Mouse (Mus musculus) midbrain, embryonic 13.5 days (tissue): Measurements from ENCODE around the gene Usp29. TPM values are rescaled to one million over a fixed set of nuclear protein-coding genes. Genes with fewer than 3 reads are reported as not detected.
"Not testable (repeated sequence)": the region's sequence is repeated elsewhere in the genome, so short reads cannot be mapped to it uniquely, and the experiment has no call there.

Source experiments
- ATAC-seq: fragments of 200-750 bp; cut with Nextera tagmentation; 2 replicates; pipeline ENCODE4 v1.8.0; 2017; ENCODE audit warnings: mild to moderate bottlenecking, moderate TSS enrichment, moderate library complexity
- H3K27ac ChIP-seq: fragments of 300-500 bp; sonication (generic); 2 replicates; pipeline ENCODE4 v1.5.1; 2015; ENCODE audit warnings: inconsistent platforms, mild to moderate bottlenecking, moderate library complexity
- H3K27me3 ChIP-seq: fragments of 300-500 bp; sonication (generic); 2 replicates; pipeline ENCODE4 v1.6.1; 2015; ENCODE audit warnings: mild to moderate bottlenecking, inconsistent platforms
- H3K36me3 ChIP-seq: fragments of 300-500 bp; sonication (generic); 2 replicates; pipeline ENCODE4 v1.6.1; 2015; ENCODE audit warnings: mild to moderate bottlenecking, inconsistent platforms
- H3K4me1 ChIP-seq: fragments of 300-500 bp; sonication (generic); replicated peaks from 2 replicates; pipeline ENCODE4 v1.6.1; 2015; ENCODE audit warnings: inconsistent platforms
- H3K4me2 ChIP-seq: fragments of 300-500 bp; sonication (generic); replicated peaks from 2 replicates; pipeline ENCODE4 v1.6.1; 2015; ENCODE audit warnings: moderate library complexity, mild to moderate bottlenecking, inconsistent platforms
- H3K4me3 ChIP-seq: fragments of 300-500 bp; sonication (generic); replicated peaks from 2 replicates; pipeline ENCODE4 v1.5.1; 2015; ENCODE audit warnings: mild to moderate bottlenecking, inconsistent platforms
- H3K9ac ChIP-seq: fragments of 300-500 bp; sonication (generic); replicated peaks from 2 replicates; pipeline ENCODE4 v1.6.1; 2015; ENCODE audit warnings: mild to moderate bottlenecking, inconsistent platforms
- H3K9me3 ChIP-seq: fragments of 300-500 bp; sonication (generic); 2 replicates; pipeline ENCODE4 v1.6.1; 2016; ENCODE audit warnings: mild to moderate bottlenecking, inconsistent platforms
- WGBS: fragments of 180-500 bp; shearing (Covaris S2); methylation state at CpG from one replicate; pipeline ENCODE4 v1.1.7; 2015; 5-methylcytosine and 5-hydroxymethylcytosine counted together
- polyA plus RNA-seq: library from polyadenylated mRNA; unstranded; fragments of >200 nt; fragmentation: Nextera tagmentation; extraction: Ambion mirVana; gene quantifications from 2 replicates; pipeline ENCODE4 v1.2.1, GENCODE M21; 2015

Gene Usp29
- polyA plus RNA-seq, 1 experiment from 2014 or later: 31.1 TPM

DNA sequence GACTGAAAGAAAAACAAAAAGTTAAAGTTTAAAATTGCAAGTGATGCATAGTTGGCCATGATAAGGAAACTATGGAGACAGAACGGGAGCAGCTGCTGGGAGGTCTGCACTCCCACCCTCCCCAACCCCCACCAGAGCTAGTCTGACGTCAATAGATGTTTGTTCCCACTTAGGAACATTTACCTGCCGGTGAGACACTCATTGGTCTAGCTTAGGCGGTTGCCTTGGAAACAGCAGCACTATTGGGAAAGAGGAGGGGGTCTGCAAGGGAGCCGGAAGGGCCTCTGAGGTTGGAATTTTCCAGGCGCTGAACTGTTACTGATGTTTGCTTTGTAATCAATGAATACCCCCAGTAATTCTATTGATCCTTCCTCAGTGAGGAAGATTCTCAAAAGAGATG lies 130.3 kb downstream of the Usp29 start:
- Histone ChIP-seq H3K4me1 (peaks cover 16% of the 10 kb centered on the region), H3K27ac (peak overlapping the region; percentile 16; the same call in 1 of the 2 replicates), H3K4me3 (no peak overlapping the region), H3K9me3 (no peaks in the 10 kb centered on the region), H3K9ac (no peak overlapping the region), H3K27me3 (no peaks in the 10 kb centered on the region), H3K36me3 (no peaks in the 10 kb centered on the region), H3K4me2 (no peak overlapping the region)
- peak; percentile 93 for ATAC-seq
- 2% methylated on average over 6 of the region's 6 CpGs for WGBS

- Histone ChIP-seq H3K27ac (no peak overlapping the region), H3K4me3 (no peak overlapping the region), H3K9me3 (no peaks in the 10 kb centered on the region), H3K36me3 (no peaks in the 10 kb centered on the region), H3K4me1 (peaks cover 21% of the 10 kb centered on the region), H3K27me3 (no peaks in the 10 kb centered on the region), H3K4me2 (no peak overlapping the region), H3K9ac (no peak overlapping the region)
- no peak for ATAC-seq
These were observed 136.0 kb downstream of the Usp29 start for GRCm38 (mm10) chr7:6866351-6866750.

DNA sequence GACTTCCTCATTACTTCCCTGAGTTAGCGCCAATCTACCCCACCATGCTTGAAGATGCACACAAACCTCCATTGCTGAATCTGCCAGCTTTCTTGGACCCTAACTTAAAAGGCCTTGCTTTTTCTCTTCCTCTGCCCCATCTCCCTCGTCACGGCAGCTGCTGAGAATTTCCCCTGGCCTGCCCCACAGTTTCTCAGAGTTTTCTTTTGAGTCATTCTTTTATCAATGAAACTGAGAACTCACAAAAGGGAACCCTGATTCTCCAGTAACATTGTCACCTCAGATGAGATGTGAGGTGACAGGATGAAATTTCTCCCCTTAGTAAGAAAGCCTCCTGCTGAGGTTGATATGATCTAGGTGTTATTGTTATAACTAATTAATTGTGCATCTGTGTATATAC lies 138.5 kb downstream of the Usp29 start:
- Histone ChIP-seq H3K27ac (peak overlapping the region; percentile 57; the same call in 1 of the 2 replicates), H3K9me3 (no peaks in the 10 kb centered on the region), H3K36me3 (no peaks in the 10 kb centered on the region), H3K4me3 (no peak overlapping the region), H3K4me2 (no peak overlapping the region), H3K9ac (no peak overlapping the region), H3K4me1 (peaks cover 22% of the 10 kb centered on the region), H3K27me3 (no peaks in the 10 kb centered on the region)
- no peak for ATAC-seq
- 58% methylated on average over 3 of the region's 3 CpGs for WGBS

GRCm38 (mm10) chr7:6869556-6869955 lies 139.2 kb downstream of the Usp29 start:
- H3K27ac ChIP-seq: peak overlapping the region; percentile 26; the same call in 1 of the 2 replicates
- ATAC-seq: peak; percentile 83

DNA sequence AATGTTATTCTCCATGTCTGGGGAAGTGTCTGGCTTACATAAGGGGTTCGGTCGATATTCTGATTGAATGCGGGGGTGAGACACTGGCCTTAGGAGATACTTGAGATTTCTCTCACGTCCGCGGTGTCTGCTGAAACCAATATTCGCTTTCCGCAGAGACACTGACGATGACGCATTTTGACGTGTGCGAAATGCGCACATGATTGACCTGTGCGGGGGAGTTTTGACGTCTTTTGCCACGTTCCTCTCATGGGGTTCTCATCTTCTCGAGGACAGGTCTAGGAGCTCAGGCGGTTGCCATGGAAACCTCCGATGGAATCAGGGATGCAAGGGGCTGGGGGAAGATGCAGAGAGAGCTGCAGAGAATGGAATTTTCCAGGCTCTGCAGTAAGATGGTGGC lies 144.1 kb downstream of the Usp29 start:
- Histone ChIP-seq H3K4me1 (peaks cover 22% of the 10 kb centered on the region), H3K4me3 (no peak overlapping the region), H3K4me2 (peak overlapping the region; percentile 32), H3K27me3 (no peaks in the 10 kb centered on the region), H3K27ac (peak overlapping the region; percentile 80), H3K9ac (no peak overlapping the region), H3K9me3 (no peaks in the 10 kb centered on the region), H3K36me3 (no peaks in the 10 kb centered on the region)
- peak; percentile 91 for ATAC-seq
- WGBS: 36% methylated on average over 19 of the region's 19 CpGs

More at GRCm38 (mm10) chr7:6869556-6869955, 139.2 kb downstream of the Usp29 start:
- Histone ChIP-seq H3K9me3 (no peaks in the 10 kb centered on the region), H3K27me3 (no peaks in the 10 kb centered on the region), H3K4me2 (no peak overlapping the region), H3K4me1 (peaks cover 27% of the 10 kb centered on the region), H3K4me3 (no peak overlapping the region), H3K9ac (no peak overlapping the region), H3K36me3 (no peaks in the 10 kb centered on the region)
- 56% methylated on average over 1 of the region's 1 CpGs for WGBS

DNA sequence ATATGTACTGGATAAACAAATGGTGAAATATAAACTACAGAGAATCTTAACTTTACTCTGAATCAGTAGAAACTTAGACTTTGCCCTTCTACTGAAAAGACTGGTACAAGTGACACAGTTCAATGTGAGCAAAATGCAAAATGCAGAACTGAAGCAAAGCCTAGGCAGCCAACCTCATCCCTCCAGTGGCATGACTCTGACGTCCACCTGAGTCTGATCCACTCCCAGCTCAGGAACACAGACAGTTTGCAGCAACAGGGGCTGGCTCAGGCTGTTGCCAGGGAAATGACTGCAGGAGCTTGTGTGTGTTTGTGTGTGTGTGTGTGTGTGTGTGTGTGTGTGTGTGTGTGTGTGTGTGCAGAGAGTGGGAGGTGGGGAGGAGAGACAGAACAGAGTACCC lies 147.8 kb downstream of the Usp29 start:
- 61% methylated on average over 1 of the region's 1 CpGs for WGBS
- peaks cover 24% of the 10 kb centered on the region for H3K4me1 ChIP-seq
- no peak overlapping the region for H3K4me3 ChIP-seq
- H3K9ac ChIP-seq: no peak overlapping the region
- H3K9me3 ChIP-seq: no peaks in the 10 kb centered on the region
- H3K27me3 ChIP-seq: no peaks in the 10 kb centered on the region
- no peak overlapping the region for H3K4me2 ChIP-seq
- H3K27ac ChIP-seq: no peak overlapping the region
- H3K36me3 ChIP-seq: no peaks in the 10 kb centered on the region
- no peak for ATAC-seq

DNA sequence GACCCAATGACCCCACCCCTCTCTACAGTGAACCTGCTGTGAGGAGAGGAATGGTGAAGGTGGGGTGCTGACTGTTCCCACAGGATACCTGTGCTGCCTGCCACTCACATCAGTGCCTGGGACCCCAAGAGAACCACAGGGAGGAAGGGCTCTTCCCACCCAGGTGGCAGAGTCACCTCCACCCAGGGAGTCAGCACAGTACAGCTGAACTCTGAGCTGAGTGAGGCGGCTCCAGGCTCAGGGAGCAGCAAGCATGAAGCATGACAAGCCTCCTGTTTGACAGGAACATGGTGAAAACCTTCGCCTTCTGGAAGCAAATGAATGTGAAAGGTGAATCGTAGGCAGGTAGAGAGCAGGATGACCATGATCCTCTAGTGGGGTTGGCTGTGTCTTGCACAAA lies 148.5 kb downstream of the Usp29 start:
- H3K27me3 ChIP-seq, ATAC-seq, H3K4me2 ChIP-seq, H3K9ac ChIP-seq, H3K27ac ChIP-seq, H3K9me3 ChIP-seq, H3K36me3 ChIP-seq, H3K4me3 ChIP-seq: not testable (repeated sequence)
- H3K4me1 ChIP-seq: peaks cover 20% of the 10 kb centered on the region
- WGBS: 88% methylated on average over 3 of the region's 3 CpGs

DNA sequence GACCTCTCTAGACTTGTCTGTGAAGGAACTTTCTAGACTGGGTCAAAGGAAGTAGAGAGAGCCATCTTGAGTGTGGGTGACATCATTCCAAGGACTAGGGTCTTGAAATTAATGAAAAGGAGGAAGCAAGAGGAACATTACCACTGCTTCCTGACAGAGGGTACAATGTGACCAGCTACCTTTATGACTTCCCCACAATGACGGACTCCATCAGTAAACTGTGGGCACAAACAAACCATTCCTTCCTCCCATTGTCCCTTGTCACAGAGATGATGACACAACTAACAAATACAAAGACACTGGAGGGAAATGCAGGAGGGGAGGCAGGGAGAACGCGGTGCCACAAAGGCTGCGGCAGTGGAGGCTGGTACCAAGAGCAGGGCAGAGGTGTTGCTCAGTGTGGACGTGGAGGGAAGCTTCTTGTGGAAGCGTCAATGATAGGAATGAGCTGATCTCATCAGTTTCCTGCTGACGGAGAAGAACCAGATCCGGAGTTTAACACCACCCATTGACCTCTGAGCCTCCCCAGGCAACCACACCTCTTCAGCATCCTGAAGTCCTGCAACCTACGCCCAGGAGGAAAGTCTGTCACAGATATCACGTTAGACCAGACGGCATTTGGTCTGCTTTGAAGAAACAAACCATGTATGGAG lies 149.3 kb downstream of the Usp29 start:
- 93% methylated on average over 11 of the region's 11 CpGs for WGBS
- H3K36me3 ChIP-seq: no peaks in the 10 kb centered on the region
- no peaks in the 10 kb centered on the region for H3K9me3 ChIP-seq
- no peak overlapping the region for H3K4me3 ChIP-seq
- no peaks in the 10 kb centered on the region for H3K27me3 ChIP-seq
- H3K27ac ChIP-seq: no peak overlapping the region
- peaks cover 14% of the 10 kb centered on the region for H3K4me1 ChIP-seq
- no peak overlapping the region for H3K9ac ChIP-seq
- H3K4me2 ChIP-seq: no peak overlapping the region
- no peak for ATAC-seq

DNA sequence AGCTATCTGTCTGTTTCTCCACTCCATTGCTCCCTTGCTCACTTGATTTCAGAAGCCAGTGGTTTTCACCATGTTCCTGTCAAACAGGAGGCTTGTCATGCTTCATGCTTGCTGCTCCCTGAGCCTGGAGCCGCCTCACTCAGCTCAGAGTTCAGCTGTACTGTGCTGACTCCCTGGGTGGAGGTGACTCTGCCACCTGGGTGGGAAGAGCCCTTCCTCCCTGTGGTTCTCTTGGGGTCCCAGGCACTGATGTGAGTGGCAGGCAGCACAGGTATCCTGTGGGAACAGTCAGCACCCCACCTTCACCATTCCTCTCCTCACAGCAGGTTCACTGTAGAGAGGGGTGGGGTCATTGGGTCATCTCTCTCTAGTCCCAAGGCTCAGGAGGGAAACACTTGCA lies 150.5 kb downstream of the Usp29 start:
- not testable (repeated sequence) for H3K9me3 ChIP-seq, H3K4me1 ChIP-seq, H3K9ac ChIP-seq, H3K4me2 ChIP-seq, H3K27me3 ChIP-seq, H3K4me3 ChIP-seq, H3K36me3 ChIP-seq, H3K27ac ChIP-seq
- peak; percentile 48 for ATAC-seq
- 70% methylated on average over 1 of the region's 1 CpGs for WGBS

GRCm38 (mm10) chr7:6881473-6882046 lies 151.2 kb downstream of the Usp29 start:
- Histone ChIP-seq H3K27me3 (no peaks in the 10 kb centered on the region), H3K36me3 (no peaks in the 10 kb centered on the region), H3K4me1 (peaks cover 9% of the 10 kb centered on the region), H3K9me3 (no peaks in the 10 kb centered on the region), H3K4me3 (no peak overlapping the region), H3K9ac (no peak overlapping the region), H3K27ac (peak overlapping the region; percentile 77), H3K4me2 (no peak overlapping the region)
- ATAC-seq: peak; percentile 94
- 24% methylated on average over 6 of the region's 6 CpGs for WGBS

DNA sequence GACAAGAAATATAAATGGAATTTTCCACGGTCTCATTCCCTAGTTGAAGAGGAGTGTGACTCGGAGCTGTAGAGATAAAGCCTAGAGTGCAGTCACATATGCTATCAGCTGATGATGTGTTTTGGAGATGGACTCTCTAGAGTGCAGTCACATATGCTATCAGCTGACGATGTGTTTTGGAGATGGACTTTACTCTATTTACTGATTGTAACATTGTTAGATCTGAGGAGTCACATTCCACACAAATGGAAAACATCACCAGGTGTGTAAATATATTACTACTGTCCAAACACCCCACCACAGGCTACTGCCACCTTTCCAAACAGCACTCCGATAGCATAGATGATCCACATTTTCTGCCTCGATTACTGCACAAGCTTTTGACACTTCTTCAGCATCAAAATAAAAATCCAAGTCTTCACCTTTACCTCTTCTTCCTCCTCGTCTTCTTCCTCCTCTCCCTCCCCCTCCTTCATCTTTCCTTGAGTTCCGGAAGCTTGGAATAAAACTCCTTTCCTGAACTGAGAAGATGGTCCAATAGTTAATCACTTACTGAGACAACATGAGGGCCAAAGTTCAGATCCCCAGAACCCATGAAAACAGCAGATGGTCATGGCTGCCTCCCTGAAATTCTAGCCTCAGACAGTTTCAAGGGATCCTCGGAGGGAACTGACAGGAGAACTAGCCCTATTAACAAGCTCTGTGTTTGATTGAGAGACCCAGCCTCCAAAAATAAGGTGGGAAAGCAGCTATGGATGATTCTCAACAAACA lies 153.2 kb downstream of the Usp29 start:
- Histone ChIP-seq H3K9ac (no peak overlapping the region), H3K27ac (no peak overlapping the region), H3K4me2 (no peak overlapping the region), H3K36me3 (no peaks in the 10 kb centered on the region), H3K4me1 (peaks cover 9% of the 10 kb centered on the region), H3K27me3 (no peaks in the 10 kb centered on the region), H3K9me3 (no peaks in the 10 kb centered on the region), H3K4me3 (no peak overlapping the region)
- ATAC-seq: no peak
- 84% methylated on average over 8 of the region's 8 CpGs for WGBS

DNA sequence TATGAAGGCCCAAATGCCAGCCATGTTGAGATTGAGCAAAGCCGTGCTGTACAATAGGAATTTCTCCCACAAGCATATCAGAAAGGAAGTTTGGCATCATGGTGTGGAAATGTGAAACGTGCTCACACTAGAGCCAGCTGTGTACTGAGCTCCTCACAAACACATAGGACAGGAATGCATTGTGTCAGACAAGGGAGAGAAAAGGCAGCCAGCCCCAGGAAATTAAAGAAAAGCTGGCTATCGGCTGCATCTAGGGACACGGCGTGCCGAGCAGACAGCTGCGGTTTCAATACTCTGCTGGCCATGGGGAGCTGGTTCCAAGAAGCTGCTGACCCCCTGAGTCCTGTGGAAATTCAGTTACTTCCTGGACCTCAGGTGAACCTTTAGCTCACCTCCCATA lies 155.0 kb downstream of the Usp29 start:
- Histone ChIP-seq H3K9me3 (no peaks in the 10 kb centered on the region), H3K4me2 (no peak overlapping the region), H3K4me1 (peaks cover 9% of the 10 kb centered on the region), H3K4me3 (no peak overlapping the region), H3K27ac (no peak overlapping the region), H3K9ac (no peak overlapping the region), H3K36me3 (no peaks in the 10 kb centered on the region), H3K27me3 (no peaks in the 10 kb centered on the region)
- 79% methylated on average over 7 of the region's 7 CpGs for WGBS
- ATAC-seq: no peak
